Mouse (Mus musculus) MEL (cell line): ENCODE data around the gene Ric8b. TPM values are rescaled to one million over a fixed set of nuclear protein-coding genes. Genes with fewer than 3 reads are reported as not detected.

Source experiments
- DNase-seq: peaks from one replicate; pipeline ENCODE4 v3.0.0; 2011; ENCODE audit warnings: low read depth, low spot score
- H3K27ac ChIP-seq: 2 replicates; pipeline ENCODE4 v1.5.1; 2012; ENCODE audit warnings: low read depth, mild to moderate bottlenecking, control low read depth, low read length, moderate library complexity; ENCODE audit not compliant: control insufficient read depth
- H3K27me3 ChIP-seq, 2 experiments: fragments of 150-350 bp in 1 of 2; sonication (generic) in 1 of 2; 2 replicates each; pipeline ENCODE4 v1.6.1; 2012; ENCODE audit warnings: low read length in 2 of 2, mild to moderate bottlenecking in 2 of 2, improper control_type of control experiment in 1 of 2, moderate library complexity in 1 of 2; ENCODE audit not compliant: insufficient read depth in 2 of 2, control insufficient read depth in 1 of 2
- H3K36me3 ChIP-seq, 2 experiments: 2 replicates each; pipeline ENCODE4 v1.6.1; 2012 to 2014; ENCODE audit warnings: low read length in 2 of 2, improper control_type of control experiment in 1 of 2, inconsistent platforms in 1 of 2, mild to moderate bottlenecking in 1 of 2; ENCODE audit not compliant: insufficient read depth in 2 of 2, control insufficient read depth in 1 of 2
- H3K4me1 ChIP-seq, 2 experiments: fragments of 150-350 bp in 1 of 2; sonication (generic) in 1 of 2; 2 replicates each; pipeline ENCODE4 v1.6.1; 2012; ENCODE audit warnings: low read length in 2 of 2, improper control_type of control experiment in 1 of 2, mild to moderate bottlenecking in 1 of 2; ENCODE audit not compliant: insufficient read depth in 2 of 2, control insufficient read depth in 1 of 2
- H3K4me3 ChIP-seq, 2 experiments: fragments of 150-350 bp in 1 of 2; sonication (generic) in 1 of 2; 2 replicates each; pipeline ENCODE4 v1.5.1; 2012; ENCODE audit warnings: low read depth in 2 of 2, low read length in 2 of 2, mild to moderate bottlenecking in 2 of 2, moderate library complexity in 2 of 2, control low read depth in 1 of 2, improper control_type of control experiment in 1 of 2; ENCODE audit not compliant: control insufficient read depth in 1 of 2, insufficient read depth in 1 of 2
- H3K79me2 ChIP-seq: 2 replicates; pipeline ENCODE4 v1.6.1; 2012; ENCODE audit warnings: mild to moderate bottlenecking, low read length, moderate library complexity; ENCODE audit not compliant: control insufficient read depth, poor library complexity, insufficient read depth
- H3K9ac ChIP-seq: 2 replicates; pipeline ENCODE4 v1.6.1; 2012; ENCODE audit warnings: low read depth, mild to moderate bottlenecking, control low read depth, low read length, moderate library complexity; ENCODE audit not compliant: control insufficient read depth, poor library complexity, severe bottlenecking
- H3K9me3 ChIP-seq: fragments of 150-350 bp; sonication (generic); replicated peaks from 2 replicates; pipeline ENCODE4 v1.6.1; 2012; ENCODE audit warnings: mild to moderate bottlenecking, low read length, improper control_type of control experiment, moderate library complexity; ENCODE audit not compliant: insufficient read depth
- BHLHE40 ChIP-seq: IDR thresholded peaks from 2 replicates; pipeline ENCODE4 v1.6.1; 2012; ENCODE audit warnings: low read depth, mild to moderate bottlenecking, inconsistent platforms, low read length, improper control_type of control experiment, borderline replicate concordance
- CHD2 ChIP-seq: IDR thresholded peaks from 2 replicates; pipeline ENCODE4 v1.6.1; 2011; ENCODE audit warnings: low read length, improper control_type of control experiment
- E2F4 ChIP-seq: IDR thresholded peaks from 2 replicates; pipeline ENCODE4 v1.6.1; 2011; ENCODE audit warnings: low read depth, low read length, improper control_type of control experiment, borderline replicate concordance
- ELF1 ChIP-seq: IDR thresholded peaks from 2 replicates; pipeline ENCODE4 v1.6.1; 2014; ENCODE audit warnings: low read depth, mild to moderate bottlenecking, inconsistent platforms, low read length, improper control_type of control experiment, moderate library complexity
- ETS1 ChIP-seq: IDR thresholded peaks from 2 replicates; pipeline ENCODE4 v1.6.1; 2012; ENCODE audit warnings: low read depth, mild to moderate bottlenecking, inconsistent platforms, low read length, improper control_type of control experiment, moderate library complexity
- GABPA ChIP-seq: IDR thresholded peaks from 2 replicates; pipeline ENCODE4 v1.6.1; 2012; ENCODE audit warnings: low read depth, mild to moderate bottlenecking, inconsistent platforms, low read length, improper control_type of control experiment, moderate library complexity
- HCFC1 ChIP-seq: IDR thresholded peaks from 2 replicates; pipeline ENCODE4 v1.6.1; 2012; ENCODE audit warnings: low read depth, mild to moderate bottlenecking, inconsistent platforms, low read length, improper control_type of control experiment, moderate library complexity
- JUND ChIP-seq: IDR thresholded peaks from 2 replicates; pipeline ENCODE4 v1.6.1; 2011; ENCODE audit warnings: low read depth, mild to moderate bottlenecking, improper control_type of control experiment, low read length
- MAFK ChIP-seq: IDR thresholded peaks from 2 replicates; pipeline ENCODE4 v1.6.1; 2011; ENCODE audit warnings: low read depth, mild to moderate bottlenecking, low read length, improper control_type of control experiment, borderline replicate concordance
- MAX ChIP-seq: IDR thresholded peaks from 2 replicates; pipeline ENCODE4 v1.6.1; 2011; ENCODE audit warnings: low read length, improper control_type of control experiment
- MAZ ChIP-seq: IDR thresholded peaks from 2 replicates; pipeline ENCODE4 v1.6.1; 2012; ENCODE audit warnings: low read depth, mild to moderate bottlenecking, inconsistent platforms, low read length, improper control_type of control experiment
- MXI1 ChIP-seq: IDR thresholded peaks from 2 replicates; pipeline ENCODE4 v1.6.1; 2011; ENCODE audit warnings: mild to moderate bottlenecking, low read depth, low read length, improper control_type of control experiment
- MYC ChIP-seq: IDR thresholded peaks from 2 replicates; pipeline ENCODE4 v1.6.1; 2011; ENCODE audit warnings: low read depth, mild to moderate bottlenecking, low read length, improper control_type of control experiment, moderate library complexity
- NELFE ChIP-seq: IDR thresholded peaks from 2 replicates; pipeline ENCODE4 v1.6.1; 2011; ENCODE audit warnings: low read depth, low read length, improper control_type of control experiment
- NRF1 ChIP-seq: IDR thresholded peaks from 2 replicates; pipeline ENCODE4 v1.6.1; 2014; ENCODE audit warnings: low read depth, mild to moderate bottlenecking, inconsistent platforms, low read length, improper control_type of control experiment, moderate library complexity; ENCODE audit not compliant: poor library complexity, insufficient read depth, severe bottlenecking
- POLR2A ChIP-seq, 2 experiments: IDR thresholded peaks; 2 replicates each; pipeline ENCODE4 v1.6.1; 2011 to 2012; ENCODE audit warnings: low read length in 2 of 2, mild to moderate bottlenecking in 2 of 2, control low read depth in 1 of 2, improper control_type of control experiment in 1 of 2, low read depth in 1 of 2, moderate library complexity in 1 of 2; ENCODE audit not compliant: control insufficient read depth in 1 of 2, insufficient read depth in 1 of 2, poor library complexity in 1 of 2
- POLR2AphosphoS2 ChIP-seq: IDR thresholded peaks from 2 replicates; pipeline ENCODE4 v1.6.1; 2011; ENCODE audit warnings: low read length, improper control_type of control experiment
- POLR2AphosphoS5 ChIP-seq: IDR thresholded peaks from 2 replicates; pipeline ENCODE4 v1.6.1; 2012; ENCODE audit warnings: low read depth, borderline replicate concordance, mild to moderate bottlenecking, inconsistent platforms, low read length, moderate library complexity, mixed read lengths
- RCOR1 ChIP-seq: IDR thresholded peaks from 2 replicates; pipeline ENCODE4 v1.6.1; 2012; ENCODE audit warnings: low read depth, mild to moderate bottlenecking, inconsistent platforms, low read length, improper control_type of control experiment
- SMC3 ChIP-seq: IDR thresholded peaks from 2 replicates; pipeline ENCODE4 v1.6.1; 2011; ENCODE audit warnings: low read depth, low read length, improper control_type of control experiment
- TBP ChIP-seq: IDR thresholded peaks from 2 replicates; pipeline ENCODE4 v1.8.0; 2011; ENCODE audit warnings: low read depth, low read length, improper control_type of control experiment
- TCF12 ChIP-seq: IDR thresholded peaks from 2 replicates; pipeline ENCODE4 v1.6.1; 2014; ENCODE audit warnings: low read depth, mild to moderate bottlenecking, inconsistent platforms, low read length, improper control_type of control experiment, moderate library complexity
- UBTF ChIP-seq: IDR thresholded peaks from 2 replicates; pipeline ENCODE4 v1.6.1; 2012; ENCODE audit warnings: low read depth, mild to moderate bottlenecking, inconsistent platforms, low read length, improper control_type of control experiment, moderate library complexity, borderline replicate concordance; ENCODE audit not compliant: insufficient read depth
- USF1 ChIP-seq: IDR thresholded peaks from 2 replicates; pipeline ENCODE4 v1.6.1; 2014; ENCODE audit warnings: low read depth, mild to moderate bottlenecking, inconsistent platforms, low read length, improper control_type of control experiment, moderate library complexity
- USF2 ChIP-seq, 2 experiments: IDR thresholded peaks; 2 replicates each; pipeline ENCODE4 v1.6.1; 2011 to 2012; ENCODE audit warnings: improper control_type of control experiment in 2 of 2, low read length in 2 of 2, borderline replicate concordance in 1 of 2, inconsistent platforms in 1 of 2, low read depth in 1 of 2, mild to moderate bottlenecking in 1 of 2; ENCODE audit not compliant: insufficient read depth in 1 of 2
- ZC3H11A ChIP-seq: IDR thresholded peaks from 2 replicates; pipeline ENCODE4 v1.6.1; 2012; ENCODE audit warnings: low read depth, mild to moderate bottlenecking, inconsistent platforms, low read length, improper control_type of control experiment
- ZKSCAN1 ChIP-seq: IDR thresholded peaks from 2 replicates; pipeline ENCODE4 v1.6.1; 2012; ENCODE audit warnings: low read depth, mild to moderate bottlenecking, inconsistent platforms, low read length, improper control_type of control experiment, moderate library complexity
- ZMIZ1 ChIP-seq: IDR thresholded peaks from 2 replicates; pipeline ENCODE4 v1.6.1; 2012; ENCODE audit warnings: low read depth, mild to moderate bottlenecking, inconsistent platforms, low read length, improper control_type of control experiment, moderate library complexity
- ZNF384 ChIP-seq: IDR thresholded peaks from 2 replicates; pipeline ENCODE4 v1.6.1; 2012; ENCODE audit warnings: low read depth, mild to moderate bottlenecking, inconsistent platforms, low read length, improper control_type of control experiment
- polyA plus RNA-seq, 2 experiments: library from polyadenylated mRNA; stranded (reverse) in 1 of 2; unstranded in 1 of 2; fragments of >175 nt in 1 of 2; fragments of >200 nt in 1 of 2; gene quantifications; 2 replicates each; pipeline versions ENCODE4 v1.2.1 to v1.2.4; 2012; ENCODE audit warnings: low replicate concordance in 2 of 2, low read depth in 1 of 2; ENCODE audit not compliant: insufficient read length in 2 of 2, insufficient read depth in 1 of 2, missing spikeins in 1 of 2
- total RNA-seq: library from RNA; depleted of rRNA; stranded (reverse); fragments of 300-350 nt; gene quantifications from 2 replicates; pipeline ENCODE4 v1.2.3, GENCODE M21; 2012

The Ric8b gene
- total and polyA plus RNA-seq, 3 experiments, result 6.3 to 8.6 TPM; not detected in 1

DNA sequence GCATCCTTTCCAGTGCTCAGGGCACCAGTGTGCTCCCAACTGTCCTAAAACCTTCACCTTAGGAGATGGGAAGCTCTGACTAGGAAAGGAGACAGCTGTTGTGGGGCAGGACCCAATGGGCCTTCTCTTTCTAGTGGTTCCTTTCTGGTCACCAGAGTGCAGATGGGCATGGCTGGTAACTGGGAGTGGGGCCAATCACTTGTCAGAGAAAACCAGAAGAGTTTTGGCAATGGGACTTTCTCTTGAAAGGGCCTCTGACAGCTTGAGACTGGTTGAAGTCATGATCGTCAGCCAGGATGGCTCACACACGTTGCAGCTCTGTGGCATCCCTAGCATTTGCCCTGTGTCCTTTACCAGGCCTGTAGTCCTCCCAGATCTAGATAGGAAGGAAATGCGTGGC lies 9.4 kb upstream of the Ric8b start:
- H3K27me3 ChIP-seq, result peaks cover 7 to 14% of the 10 kb centered on the region in 2 experiments
- H3K4me1 ChIP-seq, result peaks cover 0 to 5% of the 10 kb centered on the region in 2 experiments

GRCm38 (mm10) chr10:84908471-84908870 lies 8.9 kb upstream of the Ric8b start:
- Histone ChIP-seq H3K27ac (no peak overlapping the region), H3K9me3 (no peaks in the 10 kb centered on the region), H3K79me2 (no peaks in the 10 kb centered on the region), H3K27me3 (peaks cover 7 to 16% of the 10 kb centered on the region in 2 experiments), H3K4me1 (peaks cover 0 to under 1% of the 10 kb centered on the region in 2 experiments; a peak in 2 of 4 replicates), H3K4me3 (no peak overlapping the region), H3K9ac (no peak overlapping the region), H3K36me3 (no peaks in the 10 kb centered on the region)
- TF ChIP-seq ZC3H11A, result no peak
- TF ChIP-seq POLR2AphosphoS2, result no peak
- TF ChIP-seq POLR2AphosphoS5, result no peak
- no peak for TF ChIP-seq MAX
- TF ChIP-seq BHLHE40, result no peak
- TF ChIP-seq MAFK, result no peak
- TF ChIP-seq JUND, result no peak
- no peak for TF ChIP-seq MXI1
- TF ChIP-seq SMC3, result no peak
- no peak for TF ChIP-seq GABPA
- no peak for TF ChIP-seq POLR2A (IDR thresholded peaks at IDR 0.05; ENCODE audit: control insufficient read depth in 1 of 2, insufficient read depth in 1 of 2, low read depth in 1 of 2, low read length in 2 of 2, poor library complexity in 1 of 2)
- no peak for TF ChIP-seq USF1
- TF ChIP-seq TBP, result no peak
- no peak for TF ChIP-seq RCOR1
- no peak for TF ChIP-seq ETS1
- no peak for TF ChIP-seq ELF1
- no peak for TF ChIP-seq MYC
- no peak for TF ChIP-seq HCFC1
- no peak for DNase-seq

More for the DNA sequence above, 9.4 kb upstream of the Ric8b start:
- Histone ChIP-seq H3K36me3 (peaks cover 0 to 3% of the 10 kb centered on the region in 2 experiments; a peak in 2 of 4 replicates), H3K79me2 (no peaks in the 10 kb centered on the region), H3K4me3 (no peak overlapping the region), H3K9me3 (no peaks in the 10 kb centered on the region), H3K27ac (no peak overlapping the region), H3K9ac (no peak overlapping the region)
- DNase-seq, result no peak
- no peak for TF ChIP-seq NELFE
- TF ChIP-seq MAZ, result no peak
- no peak for TF ChIP-seq E2F4
- no peak for TF ChIP-seq NRF1
- TF ChIP-seq TCF12, result no peak
- TF ChIP-seq USF2 (IDR thresholded peaks at IDR 0.05; ENCODE audit: borderline replicate concordance in 1 of 2, insufficient read depth in 1 of 2, low read depth in 1 of 2, low read length in 2 of 2), result no peak
- TF ChIP-seq TBP, result no peak
- no peak for TF ChIP-seq ELF1
- no peak for TF ChIP-seq ZMIZ1
- TF ChIP-seq POLR2AphosphoS2, result no peak
- TF ChIP-seq ZC3H11A, result no peak
- TF ChIP-seq UBTF, result no peak
- no peak for TF ChIP-seq MAFK
- TF ChIP-seq ZNF384, result no peak
- no peak for TF ChIP-seq JUND
- TF ChIP-seq CHD2, result no peak
- TF ChIP-seq ZKSCAN1, result no peak
